Mouse (Mus musculus) heart, embryonic 11.5 days (tissue): ENCODE measurements at regions not wholly inside any gene's neighbourhood (a gene's known extent, or its start where the extent isn't known, plus 50 kb on each side); places are given as distances from the start of the nearest gene placed in this dataset.
A peak's percentile ranks its signal among the peaks of the same experiment; 100 is the strongest.

Source experiments
- ATAC-seq: fragments of 200-750 bp; cut with Nextera tagmentation; replicated peaks from 2 replicates; pipeline ENCODE4 v1.8.0; 2017; ENCODE audit warnings: moderate library complexity; ENCODE audit not compliant: insufficient number of reproducible peaks, low FRiP score, low TSS enrichment
- H3K27ac ChIP-seq: fragments of 300-500 bp; sonication (generic); 2 replicates; pipeline ENCODE4 v1.5.1; 2014; ENCODE audit warnings: mild to moderate bottlenecking, low read depth, low read length
- H3K27me3 ChIP-seq: fragments of 300-500 bp; sonication (generic); 2 replicates; pipeline ENCODE4 v1.6.1; 2014; ENCODE audit warnings: mild to moderate bottlenecking, low read length, mixed read lengths; ENCODE audit not compliant: control insufficient read depth, insufficient read depth
- H3K36me3 ChIP-seq: fragments of 300-500 bp; sonication (generic); 2 replicates; pipeline ENCODE4 v1.6.1; 2014; ENCODE audit warnings: mild to moderate bottlenecking, low read length, moderate library complexity, mixed read lengths; ENCODE audit not compliant: control insufficient read depth, insufficient read depth
- H3K4me1 ChIP-seq: fragments of 300-500 bp; sonication (generic); 2 replicates; pipeline ENCODE4 v1.6.1; 2014; ENCODE audit warnings: low read length; ENCODE audit not compliant: control insufficient read depth, insufficient read depth
- H3K4me2 ChIP-seq: fragments of 300-500 bp; sonication (generic); 2 replicates; pipeline ENCODE4 v1.6.1; 2014; ENCODE audit warnings: mild to moderate bottlenecking, moderate library complexity
- H3K4me3 ChIP-seq: fragments of 300-500 bp; sonication (generic); 2 replicates; pipeline ENCODE4 v1.5.1; 2014; ENCODE audit warnings: low read depth, low read length
- H3K9ac ChIP-seq: fragments of 300-500 bp; sonication (generic); 2 replicates; pipeline ENCODE4 v1.6.1; 2014; ENCODE audit warnings: mild to moderate bottlenecking, low read depth, low read length, moderate library complexity
- H3K9me3 ChIP-seq: fragments of 300-500 bp; sonication (generic); replicated peaks from 2 replicates; pipeline ENCODE4 v1.6.1; 2016; ENCODE audit warnings: low read length; ENCODE audit not compliant: control insufficient read depth
- WGBS: fragments of 180-500 bp; shearing (Covaris S2); extraction: QIAGEN DNeasy Blood & Tissue Kit; methylation state at CpG from one replicate; pipeline ENCODE4 v1.1.7; 2014; ENCODE audit not compliant: insufficient replicate concordance; 5-methylcytosine and 5-hydroxymethylcytosine counted together

- Histone ChIP-seq H3K36me3 (no peaks in the 10 kb centered on the region), H3K4me1 (peaks cover 11% of the 10 kb centered on the region), H3K27ac (peak overlapping the region; percentile 54; the same call in 1 of the 2 replicates), H3K9me3 (no peaks in the 10 kb centered on the region), H3K4me3 (no peak overlapping the region), H3K4me2 (no peak overlapping the region), H3K9ac (no peak overlapping the region), H3K27me3 (no peaks in the 10 kb centered on the region)
- no peak for ATAC-seq
- 53% methylated on average over 8 of the region's 8 CpGs for WGBS
These were observed 337.4 kb upstream of the Npvf start for GRCm38 (mm10) chr6:50991528-50992125.

- Histone ChIP-seq H3K36me3 (no peaks in the 10 kb centered on the region), H3K4me1 (peaks cover 11% of the 10 kb centered on the region), H3K4me3 (no peak overlapping the region), H3K4me2 (no peak overlapping the region), H3K27me3 (no peaks in the 10 kb centered on the region), H3K27ac (no peak overlapping the region), H3K9me3 (no peaks in the 10 kb centered on the region), H3K9ac (no peak overlapping the region)
- 72% methylated on average over 6 of the region's 6 CpGs for WGBS
- no peak for ATAC-seq
These were observed 339.7 kb upstream of the Npvf start for GRCm38 (mm10) chr6:50993952-50994351.

- WGBS = 67% methylated on average over 7 of the region's 7 CpGs
- Histone ChIP-seq H3K27me3 (no peaks in the 10 kb centered on the region), H3K4me2 (no peak overlapping the region), H3K27ac (no peak overlapping the region), H3K4me1 (no peaks in the 10 kb centered on the region), H3K9ac (no peak overlapping the region), H3K9me3 (no peaks in the 10 kb centered on the region), H3K4me3 (no peak overlapping the region), H3K36me3 (no peaks in the 10 kb centered on the region)
- ATAC-seq = no peak
These were observed 348.5 kb upstream of the Npvf start for GRCm38 (mm10) chr6:51002713-51003112.

GRCm38 (mm10) chr6:51006074-51006591, 351.9 kb upstream of the Npvf start:
- H3K27me3 ChIP-seq = no peaks in the 10 kb centered on the region
- no peaks in the 10 kb centered on the region for H3K9me3 ChIP-seq
- no peak overlapping the region for H3K27ac ChIP-seq
- no peak overlapping the region for H3K4me2 ChIP-seq
- ATAC-seq = no peak
- WGBS = 62% methylated on average over 11 of the region's 11 CpGs
- no peak overlapping the region for H3K9ac ChIP-seq
- no peaks in the 10 kb centered on the region for H3K36me3 ChIP-seq
- H3K4me1 ChIP-seq = no peaks in the 10 kb centered on the region
- H3K4me3 ChIP-seq = no peak overlapping the region

GRCm38 (mm10) chr6:51009526-51010340, 355.5 kb upstream of the Npvf start:
- no peak overlapping the region for H3K4me3 ChIP-seq
- H3K4me2 ChIP-seq = no peak overlapping the region
- H3K27me3 ChIP-seq = no peaks in the 10 kb centered on the region
- no peaks in the 10 kb centered on the region for H3K9me3 ChIP-seq
- no peaks in the 10 kb centered on the region for H3K4me1 ChIP-seq
- WGBS = 66% methylated on average over 14 of the region's 14 CpGs
- no peak overlapping the region for H3K9ac ChIP-seq
- no peaks in the 10 kb centered on the region for H3K36me3 ChIP-seq
- no peak overlapping the region for H3K27ac ChIP-seq
- no peak for ATAC-seq

DNA sequence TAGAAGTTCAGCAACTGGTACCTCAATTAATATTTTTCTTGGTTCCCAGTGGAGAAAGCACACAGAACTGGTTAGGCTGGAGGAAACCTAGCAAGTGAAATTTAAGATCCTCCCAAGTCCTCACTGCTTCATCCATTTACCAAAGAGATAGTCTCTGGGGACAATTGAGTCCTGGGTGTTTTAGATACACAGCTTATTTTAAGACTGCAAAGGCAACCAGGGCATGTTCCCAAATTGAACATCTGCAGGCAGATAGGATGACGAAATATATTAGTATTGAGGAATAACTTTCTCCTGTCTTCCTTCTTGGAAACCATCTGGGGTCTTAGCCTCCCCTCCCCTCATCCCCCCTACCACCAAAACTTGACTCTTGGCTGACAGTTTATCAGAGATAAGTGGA, 356.3 kb upstream of the Npvf start:
- whole genome bisulfite sequencing = 83% methylated on average over 1 of the region's 1 CpGs
- H3K9ac ChIP-seq = no peak overlapping the region
- H3K27me3 ChIP-seq = no peaks in the 10 kb centered on the region
- no peaks in the 10 kb centered on the region for H3K4me1 ChIP-seq
- H3K36me3 ChIP-seq = no peaks in the 10 kb centered on the region
- no peaks in the 10 kb centered on the region for H3K9me3 ChIP-seq
- no peak for ATAC-seq
- H3K4me2 ChIP-seq = no peak overlapping the region
- no peak overlapping the region for H3K4me3 ChIP-seq
- H3K27ac ChIP-seq = no peak overlapping the region

DNA sequence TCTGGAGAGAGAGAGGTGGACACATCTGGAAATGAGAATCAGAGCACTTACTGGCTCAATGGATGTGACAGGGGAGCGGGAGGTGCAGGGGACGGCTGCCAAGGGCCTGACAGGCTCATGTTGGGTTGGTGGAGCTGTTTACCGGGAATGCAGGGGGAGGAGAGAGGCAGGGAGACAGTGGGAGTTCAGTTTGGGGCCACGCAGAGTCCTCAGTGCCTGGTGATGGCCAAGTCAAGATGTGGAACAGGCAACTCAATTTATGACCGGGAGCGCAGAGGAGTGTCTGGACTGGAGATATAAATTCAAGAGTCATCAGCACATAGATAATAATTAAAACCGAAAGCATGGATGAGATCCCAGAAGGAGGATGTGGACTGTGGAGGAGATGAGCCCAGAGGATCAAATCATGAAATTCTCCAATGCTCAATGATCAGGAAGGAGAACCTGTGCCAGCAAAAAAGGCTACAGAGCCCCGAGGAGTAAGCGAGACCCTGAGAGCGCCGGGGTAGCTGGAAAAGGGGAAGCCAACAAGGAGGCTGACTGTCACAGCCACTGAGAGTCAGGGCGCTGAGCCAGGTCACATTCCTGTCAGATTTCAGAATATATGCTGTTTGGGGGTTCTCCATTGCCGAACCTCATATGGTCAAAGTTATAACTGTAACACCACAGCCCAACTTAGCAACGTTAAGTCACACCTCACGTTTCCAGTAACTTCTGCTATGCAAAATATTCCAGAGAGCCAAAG, 358.0 kb upstream of the Npvf start:
- Histone ChIP-seq H3K4me2 (no peak overlapping the region), H3K9me3 (no peaks in the 10 kb centered on the region), H3K4me3 (no peak overlapping the region), H3K27ac (no peak overlapping the region), H3K4me1 (no peaks in the 10 kb centered on the region), H3K36me3 (no peaks in the 10 kb centered on the region), H3K27me3 (no peaks in the 10 kb centered on the region), H3K9ac (no peak overlapping the region)
- no peak for ATAC-seq
- WGBS = 66% methylated on average over 15 of the region's 15 CpGs

DNA sequence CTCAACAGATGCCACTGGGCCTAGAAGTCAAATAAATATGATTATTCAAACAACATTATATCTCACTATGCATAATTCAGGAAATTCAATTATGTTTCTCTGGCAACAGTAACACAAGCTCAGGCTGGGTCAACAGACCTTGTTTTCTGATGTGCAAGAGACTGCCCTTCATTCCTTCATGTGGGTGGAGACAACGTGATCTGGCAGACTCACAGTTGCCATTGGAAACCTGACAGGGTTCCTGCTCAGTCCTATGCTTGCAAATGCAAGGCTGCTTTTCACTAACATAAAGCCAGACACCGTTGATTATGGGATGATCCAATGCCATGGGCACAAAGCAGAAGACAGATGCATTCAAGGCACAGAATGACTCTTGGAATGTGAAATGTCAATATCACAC, 361.5 kb upstream of the Npvf start:
- ATAC-seq = no peak
- Histone ChIP-seq H3K9ac (no peak overlapping the region), H3K36me3 (no peaks in the 10 kb centered on the region), H3K4me3 (no peak overlapping the region), H3K27ac (no peak overlapping the region), H3K4me2 (no peak overlapping the region), H3K9me3 (no peaks in the 10 kb centered on the region), H3K27me3 (no peaks in the 10 kb centered on the region), H3K4me1 (no peaks in the 10 kb centered on the region)
- 67% methylated on average over 2 of the region's 2 CpGs for WGBS
